Mouse (Mus musculus) bone marrow, adult 2 months (tissue): ENCODE results near the gene Gm49373. TPM values are rescaled to one million over a fixed set of nuclear protein-coding genes. Genes with fewer than 3 reads are reported as not detected.
A peak's percentile ranks its signal among the peaks of the same experiment; 100 is the strongest.

Experiments
- H3K27ac ChIP-seq: fragments of 200-500 bp; 2 replicates; pipeline ENCODE4 v1.5.1; 2012; ENCODE audit warnings: low read depth, mild to moderate bottlenecking, control low read depth, inconsistent platforms, low read length; ENCODE audit not compliant: control insufficient read depth, poor library complexity, insufficient read depth
- H3K4me1 ChIP-seq: fragments of 200-500 bp; 2 replicates; pipeline ENCODE4 v1.6.1; 2011; ENCODE audit warnings: low read length; ENCODE audit not compliant: control insufficient read depth, insufficient read depth
- H3K4me3 ChIP-seq: fragments of 200-500 bp; replicated peaks from 2 replicates; pipeline ENCODE3; 2011; ENCODE audit warnings: mild to moderate bottlenecking, low read depth, low read length, control low read depth; ENCODE audit not compliant: control insufficient read depth
- CTCF ChIP-seq: fragments of 200-500 bp; IDR thresholded peaks from 2 replicates; pipeline ENCODE4 v1.5.1; 2011; ENCODE audit warnings: low read length, control low read depth; ENCODE audit not compliant: control insufficient read depth, insufficient read depth
- POLR2A ChIP-seq: fragments of 200-500 bp; IDR thresholded peaks from 2 replicates; pipeline ENCODE4 v1.6.1; 2011; ENCODE audit warnings: low read depth, mild to moderate bottlenecking, control low read depth, low read length, borderline replicate concordance; ENCODE audit not compliant: control insufficient read depth
- WGBS: fragments of 180-500 bp; shearing (Covaris S2); methylation state at CpG from one replicate; pipeline ENCODE4 v1.1.7; 2018; 5-methylcytosine and 5-hydroxymethylcytosine counted together
- polyA plus RNA-seq: library from polyadenylated mRNA; stranded (reverse); fragments of >200 nt; gene quantifications from 2 replicates; pipeline ENCODE4 v1.2.4, GENCODE M21; 2011; ENCODE audit warnings: low replicate concordance; ENCODE audit not compliant: missing spikeins, insufficient read depth, insufficient read length

Gene Gm49373
- polyA plus RNA-seq, 1 experiment = 1.7 TPM

GRCm38 (mm10) chr9:21090972-21091706 is 18.2 kb upstream of the Gm49373 start:
- under 1% methylated on average over 24 of the region's 24 CpGs for WGBS
- peaks cover 2% of the 10 kb centered on the region; the same call in 1 of the 2 replicates for H3K4me1 ChIP-seq

DNA sequence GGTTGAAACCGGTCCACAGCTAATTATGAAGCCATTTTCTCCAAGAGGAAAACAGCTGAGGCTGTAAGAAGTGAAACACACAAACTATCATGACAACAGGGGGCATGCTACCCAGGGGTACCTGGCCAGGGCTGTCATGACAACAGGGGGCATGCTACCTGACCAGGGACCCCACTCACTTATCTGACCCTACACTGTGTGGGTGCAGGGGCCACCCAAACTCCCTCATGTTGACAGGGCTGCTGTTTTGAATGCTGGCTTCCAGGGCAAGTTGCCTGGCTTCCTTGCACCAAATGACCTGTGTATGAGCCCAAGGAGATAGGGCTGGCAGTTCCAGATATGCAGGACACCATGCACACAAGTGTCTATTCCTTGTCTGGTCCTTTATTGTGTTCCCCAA is 17.6 kb upstream of the Gm49373 start:
- Histone ChIP-seq H3K4me1 (peaks cover 2% of the 10 kb centered on the region; the same call in 1 of the 2 replicates), H3K27ac (no peak overlapping the region), H3K4me3 (peak overlapping the region; percentile 80)
- 94% methylated on average over 1 of the region's 1 CpGs for WGBS
- TF ChIP-seq POLR2A (no peak), CTCF (no peak)

More at GRCm38 (mm10) chr9:21090972-21091706, 18.2 kb upstream of the Gm49373 start:
- peak overlapping the region; percentile 80 for H3K4me3 ChIP-seq
- TF ChIP-seq POLR2A (no peak), CTCF (no peak)
- peak overlapping the region; percentile 86 for H3K27ac ChIP-seq

DNA sequence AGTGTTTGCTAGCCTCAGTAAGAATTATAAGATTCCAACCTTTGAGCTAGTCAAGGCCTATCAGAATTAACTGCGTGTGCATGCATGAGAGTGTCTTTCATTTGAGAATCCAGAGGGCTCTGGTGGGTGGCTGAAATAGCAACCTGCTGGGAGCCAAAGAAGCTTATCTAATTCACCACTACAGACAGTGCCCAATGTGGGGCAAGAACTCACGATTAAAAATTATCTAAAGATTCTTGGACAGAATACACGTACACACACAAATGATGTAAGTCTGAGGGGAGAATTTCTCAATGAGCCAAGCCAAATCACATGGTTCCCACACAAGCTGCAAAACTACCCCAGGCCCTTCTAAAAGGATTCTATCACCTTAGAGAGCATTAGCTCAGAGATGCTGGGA is 10.4 kb upstream of the Gm49373 start:
- no peak overlapping the region for H3K27ac ChIP-seq
- H3K4me1 ChIP-seq = no peaks in the 10 kb centered on the region
- H3K4me3 ChIP-seq = no peak overlapping the region
- WGBS = 43% methylated on average over 3 of the region's 3 CpGs
- no peak for TF ChIP-seq CTCF
- TF ChIP-seq POLR2A = no peak

DNA sequence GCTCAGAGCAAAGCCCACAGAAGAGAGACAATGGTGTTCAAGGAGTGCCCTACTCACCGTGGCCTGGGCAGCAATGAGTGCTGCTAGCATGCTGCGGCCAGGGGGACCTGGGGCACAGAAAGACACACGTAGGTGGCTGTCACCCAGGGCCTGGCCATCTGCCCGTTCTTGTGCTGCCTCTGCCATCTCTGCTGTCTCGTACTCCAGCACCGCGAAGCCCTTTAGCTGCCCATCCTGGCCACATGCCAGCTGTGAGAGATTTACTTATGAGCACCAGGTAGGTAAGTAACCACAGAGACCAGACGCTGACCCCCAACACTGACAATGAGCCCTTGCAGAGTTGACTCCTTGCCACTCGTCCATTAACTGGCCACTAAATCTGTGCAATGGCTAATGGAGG is 8.2 kb upstream of the Gm49373 start:
- no peak for TF ChIP-seq CTCF
- TF ChIP-seq POLR2A = no peak
- H3K4me3 ChIP-seq = no peak overlapping the region
- 90% methylated on average over 9 of the region's 9 CpGs for WGBS
- no peaks in the 10 kb centered on the region for H3K4me1 ChIP-seq
- H3K27ac ChIP-seq = no peak overlapping the region

DNA sequence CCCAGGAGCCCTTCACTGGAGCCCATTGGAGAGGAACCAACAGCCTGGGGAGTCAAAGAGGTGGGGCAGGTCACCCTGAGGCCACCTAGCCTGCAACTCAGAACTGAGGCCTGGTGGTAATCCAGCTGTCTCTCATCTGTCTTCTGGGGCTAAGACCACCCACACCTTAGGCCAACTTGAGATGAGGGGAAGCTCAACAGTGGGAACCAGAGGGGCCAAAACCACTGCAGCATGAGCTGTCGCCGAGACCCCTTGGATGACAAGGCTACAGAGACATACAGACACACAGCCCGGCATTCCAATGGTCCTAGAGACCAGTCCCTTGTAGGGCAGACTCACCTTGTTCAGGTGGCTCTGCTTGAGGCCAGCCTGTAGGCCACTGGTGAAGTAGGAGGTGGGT is 2.7 kb upstream of the Gm49373 start:
- Histone ChIP-seq H3K4me3 (no peak overlapping the region), H3K27ac (no peak overlapping the region), H3K4me1 (no peaks in the 10 kb centered on the region; the same call in 1 of the 2 replicates)
- 92% methylated on average over 3 of the region's 3 CpGs for whole genome bisulfite sequencing
- TF ChIP-seq POLR2A = no peak
- no peak for TF ChIP-seq CTCF

DNA sequence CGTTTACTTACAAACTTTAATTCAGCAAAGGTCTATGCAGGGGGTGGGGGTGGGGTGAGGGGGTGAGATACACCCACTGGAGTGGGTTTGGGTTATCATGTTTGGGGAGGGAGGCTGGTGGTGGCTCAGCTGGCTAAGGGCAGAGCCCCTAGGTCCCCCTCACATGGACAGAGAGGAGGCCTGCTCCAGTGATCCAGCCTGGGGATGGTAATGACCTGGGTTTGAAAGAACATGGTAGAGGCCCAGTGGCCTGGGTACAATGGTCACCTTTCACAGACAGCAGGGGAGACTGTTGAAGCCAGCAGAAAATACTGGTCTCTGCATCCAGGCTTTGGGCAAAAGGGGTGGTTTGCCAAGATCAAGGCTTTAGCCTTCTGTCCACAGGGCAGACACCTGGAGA is 1.3 kb upstream of the Gm49373 start:
- TF ChIP-seq POLR2A (no peak), CTCF (no peak)
- H3K4me3 ChIP-seq = no peak overlapping the region
- 48% methylated on average over 1 of the region's 1 CpGs for WGBS
- no peak overlapping the region for H3K27ac ChIP-seq
- H3K4me1 ChIP-seq = no peaks in the 10 kb centered on the region; the same call in 1 of the 2 replicates

DNA sequence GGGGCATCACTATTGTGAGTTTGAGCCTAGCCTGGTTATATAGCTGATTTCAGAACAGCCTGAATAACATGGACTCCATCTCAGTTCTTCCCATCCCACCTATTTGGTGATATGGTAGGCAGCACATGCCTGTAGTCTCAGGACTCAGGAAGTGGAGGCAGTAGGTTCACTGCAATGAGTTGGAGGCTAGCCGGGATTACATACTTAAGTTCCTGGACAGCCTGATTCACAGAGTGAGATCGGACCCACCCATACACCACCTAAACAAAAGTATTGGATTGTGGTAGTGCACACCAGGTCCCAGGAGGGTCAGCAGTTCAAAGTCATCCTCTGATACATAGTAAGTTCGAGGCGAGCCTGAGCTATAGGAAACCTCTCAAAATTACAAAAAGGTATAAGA is 255 bp downstream of the Gm49373 start:
- TF ChIP-seq POLR2A (no peak), CTCF (no peak)
- WGBS = 5% methylated on average over 4 of the region's 4 CpGs
- no peaks in the 10 kb centered on the region; the same call in 1 of the 2 replicates for H3K4me1 ChIP-seq
- H3K27ac ChIP-seq = no peak overlapping the region
- peak overlapping the region; percentile 89 for H3K4me3 ChIP-seq

- WGBS = 92% methylated on average over 27 of the region's 27 CpGs
- H3K27ac ChIP-seq = no peak within 1 kb of the TSS
- TF ChIP-seq CTCF = no peak
- no peak for TF ChIP-seq POLR2A
Measured at GRCm38 (mm10) chr9:21067006-21067684, 5.8 kb downstream of the Gm49373 start, which contains the start of gene Zglp1. Zglp1 (minus strand) TSS chr9:21067093.

More at GRCm38 (mm10) chr9:21067006-21067684, 5.8 kb downstream of the Gm49373 start, which contains the start of gene Zglp1:
- Histone ChIP-seq H3K4me3 (no peak within 1 kb of the TSS), H3K4me1 (no peaks in the 10 kb centered on the region; the same call in 1 of the 2 replicates)
